Mouse (Mus musculus): ENCODE data around the gene Zbtb25. TPM values are rescaled to one million over a fixed set of nuclear protein-coding genes. Genes with fewer than 3 reads are reported as not detected.

Zbtb25 gene
- polyA plus RNA-seq, 1 experiment from 2014 or later = 19.5 TPM

DNA sequence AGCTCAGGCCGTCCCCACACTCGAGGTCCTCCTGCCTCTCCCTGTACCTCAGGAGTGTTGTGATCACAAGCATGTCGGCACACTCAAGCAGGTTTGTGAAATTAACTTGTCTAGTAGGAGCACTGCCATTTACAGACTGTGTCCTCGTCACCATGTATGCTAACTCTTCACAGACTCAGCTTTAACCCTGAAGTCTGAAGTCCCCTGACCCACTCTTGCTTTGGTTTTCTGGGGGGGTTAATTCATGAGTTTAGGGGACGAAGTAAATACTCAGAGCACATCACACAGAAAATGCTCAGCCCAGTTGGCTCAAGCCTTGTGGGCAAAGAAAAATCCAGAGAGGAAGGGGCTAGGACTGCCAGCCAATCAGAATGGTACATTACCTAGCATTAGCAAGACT is 33.8 kb downstream of the Zbtb25 start:
- H3K9me3 ChIP-seq (ENCODE audit: control insufficient read depth, low read length) = no peaks in the 10 kb centered on the region
- H3K4me3 ChIP-seq (ENCODE audit: low read depth, low read length) = no peak overlapping the region
- no peak for ATAC-seq (ENCODE audit: insufficient number of reproducible peaks, low FRiP score, low TSS enrichment, low read depth)
- no peak for DNase-seq (ENCODE audit: low spot score)
- 83% methylated on average over 5 of the region's 5 CpGs for WGBS
- H3K27me3 ChIP-seq (ENCODE audit: control insufficient read depth, insufficient read depth, low read length) = no peaks in the 10 kb centered on the region
- H3K4me2 ChIP-seq (ENCODE audit: low read depth, severe bottlenecking) = no peak overlapping the region
- no peaks in the 10 kb centered on the region for H3K4me1 ChIP-seq (ENCODE audit: control insufficient read depth, insufficient read depth, low read length)
- H3K9ac ChIP-seq (ENCODE audit: low read length) = no peak overlapping the region
- H3K36me3 ChIP-seq (ENCODE audit: control insufficient read depth, insufficient read depth, low read length) = no peaks in the 10 kb centered on the region
- H3K27ac ChIP-seq (replicated peaks; ENCODE audit: low read depth, low read length) = no peak overlapping the region

DNA sequence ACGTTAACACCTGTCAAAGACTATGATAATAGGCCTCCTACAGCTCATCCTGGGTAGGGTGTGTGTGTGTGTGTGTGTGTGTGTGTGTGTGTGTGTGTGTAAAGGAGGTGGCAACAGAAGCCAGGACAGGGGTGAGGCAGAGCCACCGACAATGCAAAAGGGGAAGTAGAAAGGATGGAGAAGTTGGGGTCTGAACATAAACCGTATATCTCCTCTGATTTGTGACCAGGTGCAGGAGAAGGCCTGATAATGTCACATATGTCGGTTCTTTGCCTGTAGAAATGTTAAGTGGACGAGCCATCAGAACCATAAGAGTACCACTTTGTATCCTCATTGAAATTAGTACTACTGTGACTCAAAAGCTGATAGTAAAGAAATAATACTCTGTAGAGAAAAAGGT is 35.7 kb downstream of the Zbtb25 start:
- no peaks in the 10 kb centered on the region for H3K9me3 ChIP-seq (ENCODE audit: control insufficient read depth, low read length)
- DNase-seq (ENCODE audit: low spot score) = no peak
- 93% methylated on average over 5 of the region's 5 CpGs for WGBS
- no peak overlapping the region for H3K4me2 ChIP-seq (ENCODE audit: low read depth, severe bottlenecking)
- H3K4me3 ChIP-seq (ENCODE audit: low read depth, low read length) = no peak overlapping the region
- ATAC-seq (ENCODE audit: insufficient number of reproducible peaks, low FRiP score, low TSS enrichment, low read depth) = no peak
- no peaks in the 10 kb centered on the region for H3K36me3 ChIP-seq (ENCODE audit: control insufficient read depth, insufficient read depth, low read length)
- H3K27me3 ChIP-seq (ENCODE audit: control insufficient read depth, insufficient read depth, low read length) = no peaks in the 10 kb centered on the region
- no peaks in the 10 kb centered on the region for H3K4me1 ChIP-seq (ENCODE audit: control insufficient read depth, insufficient read depth, low read length)
- H3K9ac ChIP-seq (ENCODE audit: low read length) = no peak overlapping the region
- no peak overlapping the region for H3K27ac ChIP-seq (replicated peaks; ENCODE audit: low read depth, low read length)

DNA sequence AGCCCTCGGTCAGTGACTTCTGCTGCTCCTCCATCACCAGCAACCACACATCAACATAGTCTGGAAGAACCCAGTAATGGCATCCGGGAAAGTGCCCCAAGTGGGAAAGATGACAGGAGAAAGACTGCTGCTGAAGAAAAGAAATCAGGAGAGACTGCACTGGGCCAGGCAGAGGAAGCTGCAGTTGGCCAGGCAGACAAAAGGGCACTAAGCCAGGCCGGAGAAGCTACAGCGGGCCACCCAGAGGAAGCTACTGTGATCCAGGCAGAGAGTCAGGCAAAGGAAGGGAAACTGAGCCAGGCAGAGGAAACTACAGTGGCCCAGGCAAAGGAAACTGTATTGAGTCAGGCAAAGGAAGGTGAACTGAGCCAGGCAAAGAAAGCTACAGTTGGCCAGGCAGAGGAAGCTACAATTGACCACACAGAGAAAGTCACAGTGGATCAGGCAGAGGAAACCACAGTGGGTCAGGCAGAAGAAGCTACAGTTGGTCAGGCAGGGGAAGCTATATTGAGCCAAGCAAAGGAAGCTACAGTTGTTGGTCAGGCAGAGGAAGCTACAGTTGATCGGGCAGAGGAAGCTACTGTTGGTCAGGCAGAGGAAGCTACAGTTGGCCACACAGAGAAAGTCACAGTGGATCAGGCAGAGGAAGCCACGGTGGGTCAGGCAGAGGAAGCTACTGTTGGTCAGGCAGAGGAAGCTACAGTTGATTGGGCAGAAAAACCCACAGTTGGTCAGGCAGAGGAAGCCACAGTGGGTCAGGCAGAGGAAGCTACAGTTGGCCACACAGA is 40.6 kb downstream of the Zbtb25 start:
- 0 out of 2 replicates have a peak, but pooled peaks cover 2% of the 10 kb centered on the region for H3K4me1 ChIP-seq (ENCODE audit: control insufficient read depth, insufficient read depth, low read length)
- no peaks in the 10 kb centered on the region for H3K9me3 ChIP-seq (ENCODE audit: control insufficient read depth, low read length)
- H3K27me3 ChIP-seq (ENCODE audit: control insufficient read depth, insufficient read depth, low read length) = no peaks in the 10 kb centered on the region
- H3K9ac ChIP-seq (ENCODE audit: low read length) = no peak overlapping the region
- H3K4me3 ChIP-seq (ENCODE audit: low read depth, low read length) = no peak overlapping the region
- H3K27ac ChIP-seq (replicated peaks; ENCODE audit: low read depth, low read length) = no peak overlapping the region
- no peak for DNase-seq (ENCODE audit: low spot score)
- H3K4me2 ChIP-seq (ENCODE audit: low read depth, severe bottlenecking) = no peak overlapping the region
- 90% methylated on average over 6 of the region's 6 CpGs for WGBS
- ATAC-seq (ENCODE audit: insufficient number of reproducible peaks, low FRiP score, low TSS enrichment, low read depth) = no peak
- H3K36me3 ChIP-seq (ENCODE audit: control insufficient read depth, insufficient read depth, low read length) = no peaks in the 10 kb centered on the region

DNA sequence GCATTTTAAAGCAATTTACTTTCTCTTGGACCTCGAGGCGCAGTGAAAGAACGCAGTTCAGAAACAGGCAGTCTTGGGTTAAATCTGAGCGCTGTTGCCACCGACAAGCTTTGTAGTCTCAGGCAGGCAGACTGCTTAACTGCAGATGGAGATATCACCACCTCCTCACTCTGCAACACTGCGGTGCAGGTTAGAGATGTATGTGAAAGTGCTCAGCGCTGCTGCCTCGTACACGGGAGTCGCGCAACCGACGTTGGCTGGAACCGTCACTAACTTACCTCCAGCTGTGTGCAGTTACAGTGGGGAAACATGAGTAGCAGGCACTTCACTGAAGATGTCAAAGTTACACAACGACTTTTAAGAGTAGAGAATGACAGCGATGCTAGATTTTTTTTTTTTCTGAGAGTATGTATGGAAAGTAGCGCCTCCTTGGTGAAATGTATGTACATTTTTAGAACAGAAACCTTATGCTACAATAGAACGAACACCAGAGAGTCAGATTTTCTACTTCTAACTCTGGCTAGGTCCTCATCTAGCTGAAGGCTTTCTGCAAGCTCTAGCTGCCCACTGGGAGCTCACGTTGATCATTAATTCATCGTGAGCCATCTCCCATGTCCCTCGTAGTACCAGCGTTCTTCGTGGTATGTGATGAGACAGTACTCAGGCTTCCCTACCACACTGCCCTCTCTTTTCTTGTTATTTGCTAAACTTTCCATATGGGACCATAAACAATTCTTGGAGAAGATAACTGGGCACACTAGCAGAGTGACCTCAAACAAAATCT is 42.8 kb downstream of the Zbtb25 start:
- H3K4me2 ChIP-seq (ENCODE audit: low read depth, severe bottlenecking) = no peak overlapping the region
- ATAC-seq (ENCODE audit: insufficient number of reproducible peaks, low FRiP score, low TSS enrichment, low read depth) (no peak), DNase-seq (ENCODE audit: low spot score) (no peak)
- no peaks in the 10 kb centered on the region for H3K9me3 ChIP-seq (ENCODE audit: control insufficient read depth, low read length)
- WGBS = 91% methylated on average over 23 of the region's 23 CpGs
- no peak overlapping the region for H3K9ac ChIP-seq (ENCODE audit: low read length)
- no peaks in the 10 kb centered on the region for H3K27me3 ChIP-seq (ENCODE audit: control insufficient read depth, insufficient read depth, low read length)
- no peak overlapping the region for H3K4me3 ChIP-seq (ENCODE audit: low read depth, low read length)
- no peak overlapping the region for H3K27ac ChIP-seq (replicated peaks; ENCODE audit: low read depth, low read length)
- 0 out of 2 replicates have a peak, but pooled peaks cover 2% of the 10 kb centered on the region for H3K4me1 ChIP-seq (ENCODE audit: control insufficient read depth, insufficient read depth, low read length)
- no peaks in the 10 kb centered on the region for H3K36me3 ChIP-seq (ENCODE audit: control insufficient read depth, insufficient read depth, low read length)

GRCm38 (mm10) chr12:76324679-76325431 is 44.5 kb downstream of the Zbtb25 start, which contains the start of gene Akap5:
Akap5 (plus strand) TSS chr12:76324891.
- DNase-seq (ENCODE audit: low spot score) = peak; percentile 81
- peak within 1 kb of the TSS; percentile 89 for H3K4me2 ChIP-seq (ENCODE audit: low read depth, severe bottlenecking)
- H3K4me3 ChIP-seq (ENCODE audit: low read depth, low read length) = peak within 1 kb of the TSS; percentile 55
- H3K36me3 ChIP-seq (ENCODE audit: control insufficient read depth, insufficient read depth, low read length) = no peaks in the 10 kb centered on the region; the same call in 1 of the 2 replicates
- 2% methylated on average over 53 of the region's 53 CpGs for WGBS
- ATAC-seq (ENCODE audit: insufficient number of reproducible peaks, low FRiP score, low TSS enrichment, low read depth) = peak; percentile 97
- no peaks in the 10 kb centered on the region for H3K9me3 ChIP-seq (ENCODE audit: control insufficient read depth, low read length)
- no peaks in the 10 kb centered on the region for H3K27me3 ChIP-seq (ENCODE audit: control insufficient read depth, insufficient read depth, low read length)
- H3K27ac ChIP-seq (replicated peaks; ENCODE audit: low read depth, low read length) = no peak within 1 kb of the TSS
- 0 out of 2 replicates have a peak, but pooled peaks cover 2% of the 10 kb centered on the region for H3K4me1 ChIP-seq (ENCODE audit: control insufficient read depth, insufficient read depth, low read length)
- peak within 1 kb of the TSS; percentile 72 for H3K9ac ChIP-seq (ENCODE audit: low read length)

DNA sequence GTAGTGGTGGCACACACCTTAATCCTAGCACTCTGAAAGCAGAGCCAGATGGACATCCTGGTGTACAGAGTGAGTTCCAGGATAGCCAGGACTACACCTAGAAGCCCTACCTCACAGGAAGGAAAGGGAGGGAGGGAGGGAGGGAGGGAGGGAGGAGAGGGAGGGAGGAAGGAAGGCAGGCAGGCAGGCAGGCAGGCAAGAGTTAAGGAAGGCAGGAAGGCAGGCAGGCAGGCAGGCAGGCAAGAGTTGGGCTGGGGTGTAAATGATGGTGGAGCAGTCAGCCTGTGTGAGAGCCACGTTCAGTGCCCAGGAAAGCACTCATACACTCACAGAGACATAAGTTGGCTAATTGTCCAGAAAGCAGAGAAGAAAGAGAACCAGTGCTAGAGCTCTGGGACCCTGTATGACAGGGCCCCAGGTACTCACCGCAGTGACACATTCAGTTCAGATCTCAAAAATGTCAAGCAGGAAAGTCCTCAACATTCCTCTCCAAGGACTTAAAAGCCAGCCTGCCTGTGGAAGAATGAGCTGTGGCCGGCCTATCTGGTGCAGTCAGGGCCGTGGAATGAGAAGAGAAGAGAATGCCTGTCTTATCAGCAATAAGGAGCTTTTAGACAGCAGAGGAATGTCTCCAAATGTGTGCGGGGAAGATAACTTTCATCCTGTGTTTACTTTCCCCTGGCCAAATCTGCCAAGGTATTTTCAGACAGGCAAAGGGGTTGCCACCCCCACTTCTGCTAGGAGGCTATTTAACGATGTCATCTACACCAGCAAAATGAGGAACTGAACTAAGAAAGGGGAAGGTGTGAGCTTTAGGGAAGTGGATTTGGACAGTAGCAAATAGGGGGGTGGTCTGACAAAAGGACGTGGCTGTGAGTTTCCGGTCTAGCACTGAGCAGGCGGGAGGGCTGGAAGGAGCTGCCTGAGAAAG is 50.9 kb downstream of the Zbtb25 start:
- no peaks in the 10 kb centered on the region; the same call in 1 of the 2 replicates for H3K36me3 ChIP-seq (ENCODE audit: control insufficient read depth, insufficient read depth, low read length)
- ATAC-seq (ENCODE audit: insufficient number of reproducible peaks, low FRiP score, low TSS enrichment, low read depth) = no peak

DNA sequence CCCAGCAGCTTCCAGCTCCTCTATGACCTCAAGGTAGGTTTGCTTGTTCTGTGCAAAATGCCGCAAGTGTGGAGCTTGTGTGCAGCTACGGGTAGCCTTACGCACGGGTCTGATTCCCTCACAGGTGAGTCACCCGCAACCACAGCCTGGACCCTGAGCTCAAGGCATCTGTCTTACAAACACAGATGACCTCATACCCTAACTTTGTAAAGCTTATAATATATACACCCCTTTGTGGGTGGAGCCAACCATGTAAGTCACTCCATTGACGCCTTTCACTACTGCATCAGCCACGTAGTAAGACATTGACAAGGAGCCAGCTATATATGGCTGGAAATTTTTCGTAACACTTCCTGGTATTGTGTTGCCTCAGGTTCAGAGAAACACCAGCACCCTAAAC is 57.5 kb downstream of the Zbtb25 start:
- ATAC-seq (ENCODE audit: insufficient number of reproducible peaks, low FRiP score, low TSS enrichment, low read depth) (no peak), DNase-seq (ENCODE audit: low spot score) (no peak)
- H3K9me3 ChIP-seq (ENCODE audit: control insufficient read depth, low read length) = no peaks in the 10 kb centered on the region
- no peak overlapping the region for H3K9ac ChIP-seq (ENCODE audit: low read length)
- H3K27ac ChIP-seq (replicated peaks; ENCODE audit: low read depth, low read length) = no peak overlapping the region
- no peaks in the 10 kb centered on the region for H3K27me3 ChIP-seq (ENCODE audit: control insufficient read depth, insufficient read depth, low read length)
- H3K4me2 ChIP-seq (ENCODE audit: low read depth, severe bottlenecking) = no peak overlapping the region
- peaks cover 5% of the 10 kb centered on the region; the same call in 1 of the 2 replicates for H3K36me3 ChIP-seq (ENCODE audit: control insufficient read depth, insufficient read depth, low read length)
- peaks cover 3% of the 10 kb centered on the region; the same call in 1 of the 2 replicates for H3K4me1 ChIP-seq (ENCODE audit: control insufficient read depth, insufficient read depth, low read length)
- WGBS = 94% methylated on average over 8 of the region's 8 CpGs
- no peak overlapping the region for H3K4me3 ChIP-seq (ENCODE audit: low read depth, low read length)

More for the DNA sequence above, 50.9 kb downstream of the Zbtb25 start:
- Histone ChIP-seq H3K4me3 (ENCODE audit: low read depth, low read length) (no peak overlapping the region), H3K9ac (ENCODE audit: low read length) (no peak overlapping the region), H3K4me2 (ENCODE audit: low read depth, severe bottlenecking) (no peak overlapping the region), H3K27me3 (ENCODE audit: control insufficient read depth, insufficient read depth, low read length) (no peaks in the 10 kb centered on the region), H3K27ac (replicated peaks; ENCODE audit: low read depth, low read length) (no peak overlapping the region), H3K4me1 (ENCODE audit: control insufficient read depth, insufficient read depth, low read length) (no peaks in the 10 kb centered on the region), H3K9me3 (ENCODE audit: control insufficient read depth, low read length) (no peaks in the 10 kb centered on the region)
- 59% methylated on average over 9 of the region's 9 CpGs for WGBS
- DNase-seq (ENCODE audit: low spot score) = no peak

All from limb, embryonic 11.5 days (tissue).